Mouse (Mus musculus) hindbrain, postnatal 0 days (tissue): ENCODE measurements at regions not wholly inside any gene's neighbourhood (a gene's known extent, or its start where the extent isn't known, plus 50 kb on each side); places are given as distances from the start of the nearest gene placed in this dataset.

Experiments
- ATAC-seq: fragments of 200-750 bp; cut with Nextera tagmentation; 2 replicates; pipeline ENCODE4 v1.8.0; 2017; ENCODE audit warnings: mild to moderate bottlenecking, moderate TSS enrichment, moderate library complexity
- DNase-seq: peaks from one replicate; pipeline ENCODE4 v3.0.0-alpha.2; 2015; ENCODE audit warnings: low spot score
- H3K27ac ChIP-seq: fragments of 300-500 bp; sonication (generic); 2 replicates; pipeline ENCODE4 v1.5.1; 2014; ENCODE audit warnings: mild to moderate bottlenecking
- H3K27me3 ChIP-seq: fragments of 300-500 bp; sonication (generic); 2 replicates; pipeline ENCODE4 v1.6.1; 2014; ENCODE audit warnings: low read length, mixed read lengths; ENCODE audit not compliant: insufficient read depth
- H3K36me3 ChIP-seq: fragments of 300-500 bp; sonication (generic); 2 replicates; pipeline ENCODE4 v1.6.1; 2014; ENCODE audit warnings: low read length, mixed read lengths; ENCODE audit not compliant: insufficient read depth
- H3K4me1 ChIP-seq: fragments of 300-500 bp; sonication (generic); 2 replicates; pipeline ENCODE4 v1.6.1; 2014; ENCODE audit warnings: antibody characterized with exemption, low read length, mixed read lengths; ENCODE audit not compliant: insufficient read depth
- H3K4me2 ChIP-seq: fragments of 300-500 bp; sonication (generic); 2 replicates; pipeline ENCODE4 v1.6.1; 2014; ENCODE audit warnings: low read depth, mild to moderate bottlenecking, low read length, moderate library complexity, mixed read lengths
- H3K4me3 ChIP-seq: fragments of 300-500 bp; sonication (generic); 2 replicates; pipeline ENCODE4 v1.5.1; 2014; ENCODE audit warnings: low read length
- H3K9ac ChIP-seq: fragments of 300-500 bp; sonication (generic); replicated peaks from 2 replicates; pipeline ENCODE4 v1.6.1; 2014; ENCODE audit warnings: mild to moderate bottlenecking, low read length, moderate library complexity, mixed read lengths
- H3K9me3 ChIP-seq: fragments of 300-500 bp; sonication (generic); 2 replicates; pipeline ENCODE4 v1.6.1; 2016; ENCODE audit warnings: low read length, mixed read lengths
- CTCF ChIP-seq: IDR thresholded peaks from 2 replicates; pipeline ENCODE4 v1.5.1; 2016; ENCODE audit warnings: antibody characterized with exemption, control low read depth, low read depth
- WGBS: fragments of 180-500 bp; shearing (Covaris S2); extraction: QIAGEN DNeasy Blood & Tissue Kit; methylation state at CpG from one replicate; pipeline ENCODE4 v1.1.7; 2014; 5-methylcytosine and 5-hydroxymethylcytosine counted together

- H3K36me3 ChIP-seq = no peaks in the 10 kb centered on the region
- H3K4me2 ChIP-seq = no peak overlapping the region
- no peak overlapping the region for H3K4me3 ChIP-seq
- H3K9me3 ChIP-seq = no peaks in the 10 kb centered on the region
- H3K27me3 ChIP-seq = no peaks in the 10 kb centered on the region
- peaks cover 25% of the 10 kb centered on the region for H3K4me1 ChIP-seq
- peak overlapping the region; percentile 73 for H3K27ac ChIP-seq
- ATAC-seq (peak; percentile 69), DNase-seq (peak; percentile 87)
- WGBS = 24% methylated on average over 21 of the region's 21 CpGs
- H3K9ac ChIP-seq = no peak overlapping the region; the same call in 1 of the 2 replicates
- no peak for TF ChIP-seq CTCF
Measured at GRCm38 (mm10) chr14:24993751-24994658, 465.0 kb upstream of the Zmiz1 start.

DNA sequence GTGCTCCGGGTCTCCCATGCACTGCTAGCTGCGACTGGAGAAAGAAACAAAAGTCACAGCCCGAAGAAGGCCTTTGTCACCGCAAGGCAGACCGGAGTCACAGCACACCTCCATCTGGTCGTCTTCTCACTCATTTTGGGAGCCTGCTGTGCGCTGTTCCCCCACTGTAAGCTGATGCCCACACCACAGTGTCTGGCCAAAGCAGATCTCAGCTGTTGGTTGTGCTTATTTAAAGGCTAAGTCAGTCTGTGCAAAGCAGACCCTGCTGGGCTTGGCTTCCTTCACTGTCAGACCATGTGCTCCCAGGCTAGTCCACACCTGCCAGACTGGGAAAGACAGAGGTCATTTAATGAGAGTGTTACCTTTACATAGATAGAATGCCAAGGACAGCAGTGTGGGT, 463.8 kb upstream of the Zmiz1 start:
- no peak for TF ChIP-seq CTCF
- peak overlapping the region; percentile 73 for H3K27ac ChIP-seq
- H3K36me3 ChIP-seq = no peaks in the 10 kb centered on the region
- no peaks in the 10 kb centered on the region for H3K27me3 ChIP-seq
- WGBS = 36% methylated on average over 7 of the region's 7 CpGs
- peaks cover 25% of the 10 kb centered on the region for H3K4me1 ChIP-seq
- no peak overlapping the region for H3K9ac ChIP-seq
- DNase-seq (peak; percentile 73), ATAC-seq (peak; percentile 78)
- no peak overlapping the region for H3K4me2 ChIP-seq
- no peaks in the 10 kb centered on the region for H3K9me3 ChIP-seq
- H3K4me3 ChIP-seq = no peak overlapping the region

- H3K9me3 ChIP-seq = no peaks in the 10 kb centered on the region
- no peak overlapping the region for H3K4me3 ChIP-seq
- H3K27me3 ChIP-seq = no peaks in the 10 kb centered on the region
- no peaks in the 10 kb centered on the region for H3K36me3 ChIP-seq
- peaks cover 23% of the 10 kb centered on the region for H3K4me1 ChIP-seq
- 0 out of 2 replicates have a peak overlapping the region, but pooled peaks have one; percentile 6 for H3K9ac ChIP-seq
- DNase-seq (peak; percentile 20), ATAC-seq (no peak)
- H3K4me2 ChIP-seq = no peak overlapping the region
- no peak overlapping the region; the same call in 1 of the 2 replicates for H3K27ac ChIP-seq
- no peak for TF ChIP-seq CTCF
- 41% methylated on average over 14 of the region's 14 CpGs for WGBS
Measured at GRCm38 (mm10) chr14:24997786-24998509, 461.0 kb upstream of the Zmiz1 start.

- H3K36me3 ChIP-seq = no peaks in the 10 kb centered on the region
- no peaks in the 10 kb centered on the region for H3K27me3 ChIP-seq
- H3K4me3 ChIP-seq = no peak overlapping the region
- H3K9me3 ChIP-seq = no peaks in the 10 kb centered on the region
- no peak overlapping the region for H3K4me2 ChIP-seq
- no peak overlapping the region for H3K9ac ChIP-seq
- no peak for TF ChIP-seq CTCF
- DNase-seq (no peak), ATAC-seq (no peak)
- WGBS = 74% methylated on average over 3 of the region's 3 CpGs
- H3K4me1 ChIP-seq = peaks cover 14% of the 10 kb centered on the region
- no peak overlapping the region for H3K27ac ChIP-seq
Measured at GRCm38 (mm10) chr14:24999008-24999572, 459.9 kb upstream of the Zmiz1 start.

DNA sequence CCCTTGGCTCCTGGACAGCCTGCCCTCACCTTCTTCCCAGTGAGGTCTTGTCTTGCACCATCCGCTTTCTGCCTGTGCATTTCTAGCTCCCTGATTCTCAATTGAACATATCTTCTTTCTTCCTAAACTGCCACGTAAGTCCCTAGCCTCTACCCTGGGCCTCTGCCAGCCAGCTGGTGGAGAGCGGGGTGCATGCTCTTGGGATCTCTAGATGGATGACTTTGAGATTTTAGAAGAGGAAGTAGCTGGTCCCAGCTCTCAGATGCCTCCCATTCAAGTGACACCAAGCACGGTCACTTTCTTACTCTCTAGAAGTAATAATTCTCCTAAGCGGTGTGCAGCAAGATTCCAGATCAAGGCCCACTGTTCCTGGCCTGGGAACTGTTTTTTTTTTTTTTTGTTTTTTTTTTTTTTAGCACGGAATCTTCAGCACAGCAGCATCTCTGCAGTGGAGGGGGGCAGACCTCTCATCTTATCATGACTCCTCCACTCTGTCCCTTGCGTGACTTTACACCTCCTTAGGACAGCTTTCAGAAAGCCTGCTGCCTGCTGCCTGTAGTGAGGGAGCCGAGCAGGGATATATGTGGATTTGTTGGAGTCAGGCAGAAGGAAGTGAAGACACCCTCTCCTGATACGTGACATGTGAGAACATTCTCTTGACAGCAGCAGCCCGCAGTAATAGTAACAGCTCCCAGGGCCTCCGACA, 453.6 kb upstream of the Zmiz1 start:
- no peaks in the 10 kb centered on the region for H3K4me1 ChIP-seq
- 73% methylated on average over 11 of the region's 11 CpGs for WGBS
- no peak for TF ChIP-seq CTCF
- no peaks in the 10 kb centered on the region for H3K9me3 ChIP-seq
- H3K27ac ChIP-seq = no peak overlapping the region
- no peak overlapping the region for H3K9ac ChIP-seq
- ATAC-seq (no peak), DNase-seq (no peak)
- no peaks in the 10 kb centered on the region for H3K36me3 ChIP-seq
- no peak overlapping the region for H3K4me2 ChIP-seq
- H3K4me3 ChIP-seq = no peak overlapping the region
- H3K27me3 ChIP-seq = no peaks in the 10 kb centered on the region

- Histone ChIP-seq H3K27me3 (no peaks in the 10 kb centered on the region), H3K36me3 (no peaks in the 10 kb centered on the region), H3K4me2 (no peak overlapping the region), H3K4me1 (peaks cover 9% of the 10 kb centered on the region), H3K9ac (no peak overlapping the region), H3K27ac (no peak overlapping the region), H3K9me3 (no peaks in the 10 kb centered on the region), H3K4me3 (no peak overlapping the region)
- ATAC-seq (no peak), DNase-seq (no peak)
- WGBS = 45% methylated on average over 3 of the region's 3 CpGs
- no peak for TF ChIP-seq CTCF
Measured at GRCm38 (mm10) chr14:25011926-25012325, 447.1 kb upstream of the Zmiz1 start.
